Mouse (Mus musculus): ENCODE measurements around the gene Nrxn3.
A peak's percentile ranks its signal among the peaks of the same experiment; 100 is the strongest.

Gene Nrxn3

DNA sequence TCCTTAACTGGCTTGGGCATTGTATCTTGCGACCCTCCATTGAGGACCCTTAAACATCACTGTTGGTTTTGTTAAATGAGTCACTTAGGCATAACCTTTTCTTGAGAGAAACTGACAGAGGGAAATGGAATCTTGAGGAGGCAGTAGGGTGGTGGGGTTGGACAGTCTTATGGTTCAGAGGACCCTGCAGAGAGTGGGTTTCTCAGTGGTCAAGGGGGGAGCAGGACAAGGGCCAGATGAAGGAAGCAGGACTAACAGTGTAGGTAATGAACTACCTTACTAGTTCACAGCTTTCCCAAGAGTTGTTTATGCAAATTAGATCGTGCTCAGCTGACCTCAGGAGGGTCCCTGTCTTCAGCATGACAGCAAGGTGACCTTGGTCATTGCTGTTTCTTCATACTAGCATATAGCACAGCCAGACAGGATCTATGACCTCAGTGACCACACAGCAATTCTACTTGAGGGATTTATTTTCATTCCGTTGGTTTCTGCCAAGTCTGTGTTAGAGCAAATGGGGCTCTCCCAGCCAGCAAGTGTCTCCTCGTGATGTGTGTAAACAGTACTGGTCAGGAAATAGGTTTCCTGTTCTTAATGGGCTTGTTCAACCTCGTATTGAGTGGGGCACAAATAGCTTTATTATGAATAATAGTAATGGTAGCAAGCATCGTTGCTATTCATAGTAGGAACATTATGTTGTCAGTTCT lies 384.4 kb downstream of the Nrxn3 start:
- Histone ChIP-seq H3K27me3 (ENCODE audit: control insufficient read depth, insufficient read depth, low read length, poor library complexity, severe bottlenecking) (no peaks in the 10 kb centered on the region), H3K36me3 (ENCODE audit: control insufficient read depth, insufficient read depth, low read length, poor library complexity, severe bottlenecking) (no peaks in the 10 kb centered on the region)
- DNase-seq (ENCODE audit: low read depth, low spot score): no peak

DNA sequence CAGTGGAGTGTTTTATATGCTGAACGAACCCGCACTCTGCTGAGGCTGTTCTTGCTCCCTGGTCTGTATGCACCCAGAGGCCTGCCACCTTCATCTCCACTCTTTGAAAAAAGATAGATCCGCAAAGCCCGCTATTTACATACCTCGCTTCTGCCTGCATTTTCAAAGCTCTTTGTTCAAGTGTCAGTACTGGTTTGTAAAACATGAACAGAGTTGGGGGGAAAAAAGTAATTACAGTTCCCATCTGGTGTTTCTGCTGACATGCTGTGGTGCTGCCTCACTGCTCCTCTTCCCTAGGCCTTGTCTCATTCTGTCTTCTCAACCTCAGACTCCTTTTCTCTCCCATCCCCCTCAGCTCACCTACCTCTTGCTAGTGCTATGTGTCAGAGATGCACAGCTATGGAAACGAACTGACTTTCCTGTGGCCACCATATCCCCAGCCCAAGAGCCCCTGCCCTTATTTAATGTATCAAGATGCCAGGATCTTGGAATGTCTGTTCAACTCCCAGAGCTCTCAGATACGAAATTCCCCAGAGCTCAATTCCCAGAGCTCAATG lies 387.2 kb downstream of the Nrxn3 start:
- no peaks in the 10 kb centered on the region for H3K27me3 ChIP-seq (ENCODE audit: control insufficient read depth, insufficient read depth, low read length, poor library complexity, severe bottlenecking)
- DNase-seq (ENCODE audit: low read depth, low spot score): no peak
- no peaks in the 10 kb centered on the region for H3K36me3 ChIP-seq (ENCODE audit: control insufficient read depth, insufficient read depth, low read length, poor library complexity, severe bottlenecking)

DNA sequence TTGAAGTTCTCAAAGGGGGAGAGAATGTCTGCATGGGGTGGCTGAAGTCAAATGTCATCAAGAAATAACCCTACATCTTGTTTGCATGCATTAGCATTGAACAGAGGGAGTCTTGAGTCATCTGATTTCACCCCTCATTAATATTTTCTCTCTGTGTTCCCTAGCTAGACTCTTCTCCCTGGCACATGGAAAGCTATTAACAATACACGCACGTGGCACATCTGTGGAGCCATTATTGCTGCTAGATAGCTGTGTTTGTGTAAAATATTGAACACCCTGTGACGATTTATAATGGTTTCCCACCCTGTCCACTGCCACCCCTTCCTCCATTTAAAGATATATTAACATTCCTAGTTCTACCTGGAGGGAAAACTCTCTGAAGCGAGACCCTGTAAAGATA lies 405.9 kb downstream of the Nrxn3 start:
- H3K27me3 ChIP-seq (ENCODE audit: control insufficient read depth, insufficient read depth, low read length, poor library complexity, severe bottlenecking): no peaks in the 10 kb centered on the region
- no peaks in the 10 kb centered on the region for H3K36me3 ChIP-seq (ENCODE audit: control insufficient read depth, insufficient read depth, low read length, poor library complexity, severe bottlenecking)
- DNase-seq (ENCODE audit: low read depth, low spot score): no peak

DNA sequence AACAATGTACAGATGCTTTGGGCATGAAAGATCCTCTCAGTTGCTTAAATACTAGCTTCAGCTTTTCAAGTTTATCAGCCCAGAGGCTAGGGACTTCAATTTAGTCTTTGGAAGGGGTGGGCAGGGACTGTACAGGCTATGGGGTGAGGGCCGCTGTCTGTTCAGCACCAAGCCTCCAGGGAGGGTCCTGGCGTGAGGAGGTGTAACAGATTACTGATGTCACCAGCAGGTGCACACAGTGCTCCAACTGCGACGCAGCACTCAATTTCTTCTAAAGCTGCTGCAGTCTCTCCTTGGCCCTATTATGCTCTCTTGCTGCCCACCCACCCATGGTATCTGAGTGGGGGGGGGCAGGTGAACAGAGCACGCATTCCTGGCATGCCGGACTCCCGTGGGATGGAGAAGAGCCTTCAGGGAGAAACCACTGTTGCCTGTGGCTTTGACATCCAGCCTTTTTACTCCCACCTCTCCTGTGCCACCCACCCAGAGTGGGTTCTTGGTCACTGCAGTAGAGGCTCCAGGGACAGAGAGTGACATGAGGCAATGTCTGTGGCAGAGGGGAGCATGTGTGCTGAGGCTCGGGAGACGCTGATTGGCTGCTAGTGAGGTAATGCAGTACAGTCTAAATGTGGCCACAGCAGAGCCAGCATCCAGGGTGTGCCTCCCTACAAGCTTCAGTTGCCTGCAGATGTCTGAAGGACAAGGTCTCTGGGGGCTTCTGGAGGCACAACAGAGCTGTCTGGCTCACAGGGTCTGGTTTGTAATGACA lies 406.6 kb downstream of the Nrxn3 start:
- no peaks in the 10 kb centered on the region for H3K36me3 ChIP-seq (ENCODE audit: control insufficient read depth, insufficient read depth, low read length, poor library complexity, severe bottlenecking)
- no peaks in the 10 kb centered on the region for H3K27me3 ChIP-seq (ENCODE audit: control insufficient read depth, insufficient read depth, low read length, poor library complexity, severe bottlenecking)
- DNase-seq (ENCODE audit: low read depth, low spot score): no peak

DNA sequence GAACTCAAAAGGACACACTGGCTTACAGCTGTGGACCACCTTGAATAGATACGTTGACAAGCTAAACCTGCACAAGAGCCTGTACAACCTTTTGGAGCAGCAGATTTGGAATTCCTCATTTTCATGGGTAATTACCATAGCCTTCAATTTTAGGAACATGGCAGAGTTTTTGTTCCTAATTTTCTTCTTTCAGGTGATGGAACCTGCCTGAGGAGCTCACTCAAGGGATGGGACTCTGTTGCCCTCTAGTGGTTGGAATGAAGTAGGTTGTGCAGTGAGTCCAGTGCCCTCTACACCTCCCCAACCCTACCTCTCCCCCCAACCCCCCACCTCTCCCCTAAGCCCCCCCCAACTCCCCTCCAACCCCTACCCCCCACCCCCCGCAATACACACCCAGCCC lies 411.7 kb downstream of the Nrxn3 start:
- peak; percentile 18 for DNase-seq (ENCODE audit: low read depth, low spot score)
- Histone ChIP-seq H3K36me3 (ENCODE audit: control insufficient read depth, insufficient read depth, low read length, poor library complexity, severe bottlenecking) (no peaks in the 10 kb centered on the region), H3K27me3 (ENCODE audit: control insufficient read depth, insufficient read depth, low read length, poor library complexity, severe bottlenecking) (no peaks in the 10 kb centered on the region)

DNA sequence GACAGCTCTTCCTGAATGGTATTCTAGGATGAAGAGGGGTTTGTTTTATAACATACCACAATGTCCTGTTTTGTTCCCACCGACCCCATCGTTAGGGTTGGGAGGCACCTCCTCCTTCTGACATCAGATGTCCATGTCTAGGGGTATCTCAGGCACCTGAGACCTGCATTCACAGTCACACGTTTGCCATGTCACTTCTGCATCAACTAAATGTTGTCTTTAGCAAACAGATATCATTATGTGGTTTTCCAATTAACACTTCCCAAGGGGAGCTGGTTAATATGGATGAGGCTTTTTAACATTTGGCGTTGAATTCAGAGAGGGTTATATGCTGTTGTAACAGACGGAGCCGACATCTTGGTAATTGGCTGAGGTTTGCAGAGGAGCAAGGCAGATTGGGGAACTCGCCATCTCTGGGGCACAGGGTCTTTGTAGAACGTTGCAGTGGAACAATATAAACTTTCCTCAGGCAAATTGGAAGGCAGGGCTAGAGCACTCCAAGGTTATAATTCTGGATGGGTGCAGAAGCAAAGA lies 412.2 kb downstream of the Nrxn3 start:
- no peaks in the 10 kb centered on the region for H3K27me3 ChIP-seq (ENCODE audit: control insufficient read depth, insufficient read depth, low read length, poor library complexity, severe bottlenecking)
- DNase-seq (ENCODE audit: low read depth, low spot score): no peak
- no peaks in the 10 kb centered on the region for H3K36me3 ChIP-seq (ENCODE audit: control insufficient read depth, insufficient read depth, low read length, poor library complexity, severe bottlenecking)

DNA sequence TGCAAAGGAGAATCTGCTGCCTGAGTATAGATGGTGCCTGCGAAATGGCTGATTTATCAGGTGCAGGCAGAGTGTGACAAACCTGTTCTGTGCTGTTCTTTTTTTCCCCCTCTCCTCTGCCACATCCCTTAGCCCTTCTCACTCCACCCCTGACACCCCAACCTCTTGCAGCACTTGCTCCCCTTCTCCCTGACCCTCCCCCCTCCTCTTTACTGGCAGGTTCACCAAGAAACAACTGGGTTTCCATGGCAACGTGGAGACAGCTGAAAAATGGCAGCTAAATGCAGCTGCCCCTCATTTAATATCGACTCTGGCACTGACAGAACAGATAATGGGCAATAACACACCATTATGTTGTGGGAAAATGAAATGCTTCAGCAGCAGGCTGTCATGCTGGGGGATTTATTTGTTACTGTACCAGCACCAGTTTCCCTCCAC lies 426.3 kb downstream of the Nrxn3 start:
- H3K27me3 ChIP-seq (ENCODE audit: control insufficient read depth, insufficient read depth, low read length, poor library complexity, severe bottlenecking): no peaks in the 10 kb centered on the region
- no peaks in the 10 kb centered on the region for H3K36me3 ChIP-seq (ENCODE audit: control insufficient read depth, insufficient read depth, low read length, poor library complexity, severe bottlenecking)
- no peak for DNase-seq (ENCODE audit: low read depth, low spot score)

DNA sequence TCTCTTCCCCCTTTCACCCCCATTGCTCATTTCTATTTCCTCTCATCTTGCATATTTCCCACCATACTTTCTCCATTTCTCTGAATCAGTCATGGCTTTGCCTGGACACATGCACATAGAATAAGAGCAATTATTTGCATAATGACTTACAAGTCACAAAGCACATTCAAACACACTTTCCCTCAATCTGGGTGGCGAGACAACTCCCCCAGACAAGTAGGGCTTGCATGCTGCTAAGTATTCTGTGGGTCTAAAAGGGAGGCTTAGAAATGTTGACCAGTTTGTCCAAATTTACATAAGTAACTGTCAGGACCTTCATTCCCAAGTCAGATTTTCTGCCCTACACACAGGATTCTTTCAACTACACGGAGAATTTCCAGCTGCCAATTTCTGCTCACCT lies 426.8 kb downstream of the Nrxn3 start:
- DNase-seq (ENCODE audit: low read depth, low spot score): no peak
- no peaks in the 10 kb centered on the region for H3K36me3 ChIP-seq (ENCODE audit: control insufficient read depth, insufficient read depth, low read length, poor library complexity, severe bottlenecking)

DNA sequence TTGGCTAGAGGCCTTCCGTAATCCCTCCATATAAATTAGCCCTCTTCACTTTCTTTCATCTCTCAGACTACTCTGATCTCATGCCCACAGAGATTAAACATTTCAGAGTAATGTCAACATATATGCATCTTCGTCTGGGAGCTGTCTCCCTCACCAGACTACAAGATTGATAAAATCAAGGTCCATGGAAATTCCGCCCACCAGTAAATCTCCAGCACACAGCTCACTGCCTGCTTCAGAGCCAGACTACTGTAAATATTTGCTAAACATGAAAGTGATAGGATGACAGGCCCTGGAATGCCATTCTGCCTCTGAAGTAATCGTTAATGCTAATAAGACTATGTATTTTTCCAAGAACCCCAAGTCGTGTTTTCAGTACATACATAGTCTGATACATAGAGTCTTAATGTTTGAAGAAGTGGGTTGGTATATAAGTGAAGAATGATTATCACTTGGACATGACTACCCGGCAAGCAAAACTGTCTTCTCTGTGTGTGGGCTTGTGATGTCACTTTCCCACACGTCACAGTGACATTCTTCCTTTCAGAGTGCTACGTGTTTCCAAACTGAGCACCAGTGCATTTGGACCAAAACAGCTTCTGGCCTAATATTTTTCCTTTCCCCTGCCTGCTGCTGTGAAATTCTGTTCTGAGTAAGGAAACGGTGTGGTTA lies 433.5 kb downstream of the Nrxn3 start:
- H3K27me3 ChIP-seq (ENCODE audit: control insufficient read depth, insufficient read depth, low read length, poor library complexity, severe bottlenecking): no peaks in the 10 kb centered on the region
- no peak for DNase-seq (ENCODE audit: low read depth, low spot score)
- no peaks in the 10 kb centered on the region for H3K36me3 ChIP-seq (ENCODE audit: control insufficient read depth, insufficient read depth, low read length, poor library complexity, severe bottlenecking)

More for the DNA sequence above, 426.8 kb downstream of the Nrxn3 start:
- H3K27me3 ChIP-seq (ENCODE audit: control insufficient read depth, insufficient read depth, low read length, poor library complexity, severe bottlenecking): no peaks in the 10 kb centered on the region

DNA sequence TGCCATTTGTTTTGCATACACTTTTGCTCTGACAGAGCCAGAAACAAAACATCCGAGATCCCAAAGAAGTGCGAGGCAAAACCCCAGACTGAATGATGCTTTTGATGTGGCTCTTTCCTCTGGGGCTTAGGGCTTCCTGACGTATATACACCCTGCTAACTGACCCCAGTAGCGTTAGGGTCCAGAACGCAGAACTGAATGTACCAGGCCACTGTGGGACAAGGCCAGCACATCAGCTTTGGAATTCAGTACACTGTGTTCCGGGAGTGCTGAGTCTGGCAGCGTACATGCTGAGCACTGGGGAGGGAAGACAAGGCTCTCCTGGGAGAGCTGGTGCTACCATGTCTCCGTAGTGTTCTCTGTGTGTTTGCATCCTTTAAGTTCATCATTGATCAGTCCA lies 436.7 kb downstream of the Nrxn3 start:
- no peak for DNase-seq (ENCODE audit: low read depth, low spot score)
- H3K36me3 ChIP-seq (ENCODE audit: control insufficient read depth, insufficient read depth, low read length, poor library complexity, severe bottlenecking): no peaks in the 10 kb centered on the region
- no peaks in the 10 kb centered on the region for H3K27me3 ChIP-seq (ENCODE audit: control insufficient read depth, insufficient read depth, low read length, poor library complexity, severe bottlenecking)

DNA sequence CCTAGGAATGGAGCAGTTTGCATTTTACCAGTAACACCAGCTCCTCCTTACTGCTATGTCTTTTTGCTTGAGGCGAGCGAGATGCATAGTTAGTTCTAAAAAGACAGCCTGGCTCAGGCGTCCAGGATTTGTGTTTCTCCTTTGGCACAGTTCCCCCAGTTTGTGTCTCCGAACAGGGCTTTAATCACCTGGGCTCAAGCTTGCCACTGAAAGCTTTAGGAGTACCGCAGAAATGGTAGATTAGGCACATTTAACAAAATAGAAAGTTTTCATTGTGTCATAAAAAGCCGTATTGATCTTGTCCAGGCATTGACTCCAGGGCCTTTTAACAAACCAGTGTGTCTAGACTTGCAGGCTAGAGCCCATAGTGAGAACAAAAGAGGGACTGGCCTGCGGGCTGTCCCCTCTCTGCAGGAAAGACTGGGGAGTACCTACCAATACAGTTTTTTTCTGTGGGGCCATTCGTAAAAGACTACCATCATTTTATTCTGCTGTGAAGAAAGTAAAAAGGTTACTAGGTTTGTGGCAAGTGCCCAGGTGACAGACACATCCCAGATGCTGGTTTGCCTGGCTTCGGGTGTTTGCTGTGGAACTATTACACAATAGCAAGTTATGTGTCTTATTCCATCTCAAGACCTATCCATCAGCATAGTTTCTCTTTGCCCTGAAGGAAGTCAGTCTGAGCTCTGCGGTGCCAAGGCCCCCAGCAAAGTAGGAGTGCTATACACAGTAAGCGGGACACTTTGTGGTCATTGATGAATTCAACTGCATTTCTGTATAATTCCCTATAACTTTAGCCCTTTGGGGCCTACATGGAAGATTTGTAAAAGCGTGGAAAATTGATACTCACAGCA lies 451.9 kb downstream of the Nrxn3 start:
- no peaks in the 10 kb centered on the region for H3K36me3 ChIP-seq (ENCODE audit: control insufficient read depth, insufficient read depth, low read length, poor library complexity, severe bottlenecking)
- no peaks in the 10 kb centered on the region for H3K27me3 ChIP-seq (ENCODE audit: control insufficient read depth, insufficient read depth, low read length, poor library complexity, severe bottlenecking)
- no peak for DNase-seq (ENCODE audit: low read depth, low spot score)

DNA sequence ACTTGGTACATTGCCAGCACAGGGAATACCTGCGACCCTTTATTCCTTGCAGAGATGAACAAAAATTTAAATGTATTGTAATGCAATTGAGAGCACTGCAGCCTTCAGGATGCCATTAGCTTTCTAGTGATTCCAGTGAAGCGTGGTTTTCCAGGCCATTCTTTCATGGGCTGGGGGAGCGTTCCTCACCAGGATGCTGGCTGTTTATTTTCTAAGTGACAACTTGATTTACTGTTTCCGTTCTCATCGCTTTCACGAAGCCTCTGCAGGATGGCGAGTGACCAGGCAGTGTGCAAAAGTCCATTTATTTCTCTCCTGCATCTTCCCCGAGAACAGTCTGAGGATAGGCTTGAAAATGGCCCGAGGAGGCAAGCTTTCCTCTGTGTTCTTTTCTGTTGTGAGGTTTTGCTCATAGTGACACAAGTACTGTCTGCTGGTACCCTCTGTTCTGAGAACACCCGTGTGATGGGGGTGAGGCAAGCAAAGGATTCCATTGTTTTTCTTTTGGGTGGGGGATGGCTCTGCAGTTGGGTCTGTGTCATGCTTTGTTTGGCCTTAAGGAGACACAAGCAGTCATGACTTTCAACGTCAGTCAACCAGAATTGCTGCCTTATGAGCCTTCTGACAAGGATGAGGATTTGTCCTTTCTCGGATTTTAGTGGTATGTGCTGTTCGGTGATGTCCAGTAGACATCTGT lies 457.4 kb downstream of the Nrxn3 start:
- no peaks in the 10 kb centered on the region for H3K36me3 ChIP-seq (ENCODE audit: control insufficient read depth, insufficient read depth, low read length, poor library complexity, severe bottlenecking)
- H3K27me3 ChIP-seq (ENCODE audit: control insufficient read depth, insufficient read depth, low read length, poor library complexity, severe bottlenecking): no peaks in the 10 kb centered on the region
- DNase-seq (ENCODE audit: low read depth, low spot score): no peak

DNA sequence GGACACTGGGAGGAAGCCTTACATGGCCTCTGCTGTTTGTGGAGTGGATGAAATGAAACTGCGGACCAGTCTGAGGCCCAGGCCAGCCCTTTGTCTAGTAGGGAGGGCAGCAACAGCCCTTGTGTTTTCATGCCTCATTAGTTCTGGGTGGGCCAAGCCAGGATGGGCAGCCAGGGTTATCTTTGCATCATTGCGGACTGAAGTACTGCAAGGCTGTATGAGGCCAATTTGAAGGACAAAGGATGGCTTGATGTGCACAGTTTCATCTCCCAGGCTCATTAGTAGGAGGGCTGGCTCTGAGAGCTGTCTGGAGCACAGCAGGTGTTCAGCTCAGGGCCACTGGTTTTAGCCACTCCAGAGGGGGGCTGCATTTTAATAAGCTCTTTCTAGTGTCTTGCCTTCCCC lies 458.5 kb downstream of the Nrxn3 start:
- Histone ChIP-seq H3K27me3 (ENCODE audit: control insufficient read depth, insufficient read depth, low read length, poor library complexity, severe bottlenecking) (no peaks in the 10 kb centered on the region), H3K36me3 (ENCODE audit: control insufficient read depth, insufficient read depth, low read length, poor library complexity, severe bottlenecking) (no peaks in the 10 kb centered on the region)
- no peak for DNase-seq (ENCODE audit: low read depth, low spot score)
